Mouse (Mus musculus) liver, embryonic 14 days (tissue): ENCODE data around the gene Mzf1. TPM values are rescaled to one million over a fixed set of nuclear protein-coding genes. Genes with fewer than 3 reads are reported as not detected.

Experiments used
- polyA plus RNA-seq: library from polyadenylated mRNA; depleted of rRNA; stranded (reverse); fragments of >200 nt; gene quantifications from 2 replicates; pipeline ENCODE4 v1.2.3, GENCODE M21; 2012; rRNA removed

The Mzf1 gene
- 0.50 and 0.62 TPM in 2 replicates for polyA plus RNA-seq

GRCm38 (mm10) chr7:13054287-13055010 lies at the start of gene Mzf1:
Mzf1 (minus strand) TSS chr7:13054764.

GRCm38 (mm10) chr7:13095073-13095472 lies 40.5 kb upstream of the Mzf1 start, which contains the start of gene Vmn1r85:
Vmn1r85 (minus strand) TSS chr7:13095173.

GRCm38 (mm10) chr7:13037901-13038555 lies 16.5 kb downstream of the Mzf1 start, which contains the start of gene Ube2m:
Ube2m (minus strand) TSS chr7:13038275.

GRCm38 (mm10) chr7:13034148-13034977 lies 20.2 kb downstream of the Mzf1 start, which contains the start of gene Chmp2a:
Chmp2a (minus strand) TSS chr7:13034807.

GRCm38 (mm10) chr7:13010005-13010908 lies 44.3 kb downstream of the Mzf1 start, which contains the start of gene Zbtb45:
Zbtb45 (minus strand) TSS chr7:13010034.

GRCm38 (mm10) chr7:12998851-12999250 lies 55.7 kb downstream of the Mzf1 start, which contains the start of gene Trim28:
Trim28 (plus strand) TSS chr7:12999114.

GRCm38 (mm10) chr7:12998053-12998452 lies 56.5 kb downstream of the Mzf1 start, which contains the start of gene Slc27a5:
Slc27a5 (minus strand) TSS chr7:12998192.

Other genes starting within 250 kb of the Mzf1 start
- 2.8 and 3.1 TPM in 2 replicates for gene Zfp329, start 235.9 kb downstream of the Mzf1 start, polyA plus RNA-seq
- 3.9 and 4.9 TPM in 2 replicates for gene Zfp110, start 220.0 kb downstream of the Mzf1 start, polyA plus RNA-seq
- 0.53 and 0.68 TPM in 2 replicates for gene Zfp128, start 173.6 kb downstream of the Mzf1 start, polyA plus RNA-seq
- gene Zscan22, start 156.9 kb downstream of the Mzf1 start, polyA plus RNA-seq: 3.1 and 3.7 TPM in 2 replicates
- 1,643 and 1,838 TPM in 2 replicates for gene Rps5, start 132.5 kb downstream of the Mzf1 start, polyA plus RNA-seq
- 0.42 and 0.56 TPM in 2 replicates for gene Rnf225, start 127.3 kb downstream of the Mzf1 start, polyA plus RNA-seq
- gene Zfp324, start 88.9 kb downstream of the Mzf1 start, polyA plus RNA-seq: 1.6 and 1.7 TPM in 2 replicates
- 2.1 and 2.4 TPM in 2 replicates for gene Zfp446, start 76.9 kb downstream of the Mzf1 start, polyA plus RNA-seq
- 4.0 and 4.9 TPM in 2 replicates for gene Slc27a5, start 56.6 kb downstream of the Mzf1 start, polyA plus RNA-seq
- gene Trim28, start 55.6 kb downstream of the Mzf1 start, polyA plus RNA-seq: 116 and 134 TPM in 2 replicates
- gene Zbtb45, start 44.7 kb downstream of the Mzf1 start, polyA plus RNA-seq: 7.9 and 10.2 TPM in 2 replicates
- gene Chmp2a, start 20.0 kb downstream of the Mzf1 start, polyA plus RNA-seq: 106 and 108 TPM in 2 replicates
- gene Ube2m, start 16.5 kb downstream of the Mzf1 start, polyA plus RNA-seq: 95.1 and 109 TPM in 2 replicates
- not detected in 2 replicates for gene Vmn1r85, start 40.4 kb upstream of the Mzf1 start, polyA plus RNA-seq
- gene Vmn1r86, start 65.2 kb upstream of the Mzf1 start, polyA plus RNA-seq: not detected in 2 replicates
- not detected in 2 replicates for gene Vmn1r87, start 85.4 kb upstream of the Mzf1 start, polyA plus RNA-seq
- under 0.01 TPM in 1 of 2 replicates, not detected in the other for gene Vmn1r88, start 104.8 kb upstream of the Mzf1 start, polyA plus RNA-seq
- not detected in 2 replicates for gene Vmn1r89, start 158.3 kb upstream of the Mzf1 start, polyA plus RNA-seq
- gene Lig1, start 222.5 kb upstream of the Mzf1 start, polyA plus RNA-seq: 69.0 and 75.7 TPM in 2 replicates
- 1.7 and 1.8 TPM in 2 replicates for gene Zswim9, start 224.0 kb upstream of the Mzf1 start, polyA plus RNA-seq